Mouse (Mus musculus) stomach, postnatal 0 days (tissue): Measurements from ENCODE around the gene Car14. TPM values are rescaled to one million over a fixed set of nuclear protein-coding genes. Genes with fewer than 3 reads are reported as not detected.

ENCODE experiments used
- ATAC-seq: fragments of 200-750 bp; cut with Nextera tagmentation; 2 replicates; pipeline ENCODE4 v1.8.0; 2017; ENCODE audit not compliant: low FRiP score, low TSS enrichment
- DNase-seq: peaks from one replicate; pipeline ENCODE4 v3.0.0-alpha.2; 2016; ENCODE audit warnings: low spot score
- H3K27ac ChIP-seq: fragments of 300-500 bp; sonication (generic); replicated peaks from 2 replicates; pipeline ENCODE4 v1.5.1; 2014; ENCODE audit warnings: mild to moderate bottlenecking, control low read depth
- H3K27me3 ChIP-seq: fragments of 300-500 bp; sonication (generic); 2 replicates; pipeline ENCODE4 v1.6.1; 2014; ENCODE audit warnings: low read length; ENCODE audit not compliant: control insufficient read depth, insufficient read depth
- H3K36me3 ChIP-seq: fragments of 300-500 bp; sonication (generic); 2 replicates; pipeline ENCODE4 v1.6.1; 2014; ENCODE audit warnings: low read length, mixed read lengths; ENCODE audit not compliant: control insufficient read depth, insufficient read depth
- H3K4me1 ChIP-seq: fragments of 300-500 bp; sonication (generic); replicated peaks from 2 replicates; pipeline ENCODE4 v1.6.1; 2014; ENCODE audit warnings: antibody characterized with exemption; ENCODE audit not compliant: control insufficient read depth, insufficient read depth
- H3K4me2 ChIP-seq: fragments of 300-500 bp; sonication (generic); replicated peaks from 2 replicates; pipeline ENCODE4 v1.6.1; 2014; ENCODE audit warnings: low read depth, mild to moderate bottlenecking, control low read depth, moderate library complexity
- H3K4me3 ChIP-seq: fragments of 300-500 bp; sonication (generic); 2 replicates; pipeline ENCODE4 v1.5.1; 2014; ENCODE audit warnings: low read depth, low read length, control low read depth
- H3K9ac ChIP-seq: fragments of 300-500 bp; sonication (generic); 2 replicates; pipeline ENCODE4 v1.6.1; 2014; ENCODE audit warnings: mild to moderate bottlenecking, low read length, control low read depth, mixed read lengths
- H3K9me3 ChIP-seq: fragments of 300-500 bp; sonication (generic); 2 replicates; pipeline ENCODE4 v1.6.1; 2016; ENCODE audit warnings: low read length; ENCODE audit not compliant: control insufficient read depth
- CTCF ChIP-seq: IDR thresholded peaks from 2 replicates; pipeline ENCODE4 v1.5.1; 2016; ENCODE audit warnings: antibody characterized with exemption, low read depth, mild to moderate bottlenecking, moderate library complexity
- EP300 ChIP-seq: optimal IDR thresholded peaks from 2 replicates; pipeline ENCODE3; 2016; ENCODE audit warnings: antibody characterized with exemption
- WGBS: fragments of 180-500 bp; shearing (Covaris S2); extraction: QIAGEN DNeasy Blood & Tissue Kit; methylation state at CpG from one replicate; pipeline ENCODE4 v1.1.7; 2014; 5-methylcytosine and 5-hydroxymethylcytosine counted together
- polyA plus RNA-seq: library from polyadenylated mRNA; unstranded; fragments of >200 nt; fragmentation: Nextera tagmentation; extraction: Ambion mirVana; gene quantifications from 2 replicates; pipeline ENCODE4 v1.2.1, GENCODE M21; 2015

Gene Car14
- polyA plus RNA-seq, 1 experiment from 2014 or later, result 0.68 TPM

DNA sequence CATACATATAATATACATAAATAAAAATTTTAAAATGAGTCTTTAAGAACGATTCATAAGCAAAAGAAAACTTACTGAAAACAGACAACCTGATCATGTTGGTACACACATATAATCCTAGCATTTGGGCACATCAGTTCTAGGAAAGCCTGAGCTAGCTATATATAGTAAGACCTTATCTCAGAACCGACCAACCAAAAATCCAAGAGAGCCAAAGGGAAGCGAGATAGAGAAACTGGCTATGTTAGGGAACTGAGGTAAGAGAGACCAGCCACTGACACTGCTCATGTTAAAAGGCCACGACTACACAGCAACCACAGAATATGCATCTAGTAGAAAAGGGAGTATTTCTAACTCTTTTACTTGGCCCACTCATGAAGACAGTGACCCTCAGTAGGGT lies 53.9 kb downstream of the Car14 start:
- 83% methylated on average over 4 of the region's 4 CpGs for WGBS
- ATAC-seq (no peak), DNase-seq (no peak)
- Histone ChIP-seq H3K27ac (no peak overlapping the region), H3K9ac (no peak overlapping the region), H3K36me3 (peaks cover 22% of the 10 kb centered on the region), H3K4me1 (no peaks in the 10 kb centered on the region), H3K9me3 (no peaks in the 10 kb centered on the region), H3K27me3 (no peaks in the 10 kb centered on the region), H3K4me3 (no peak overlapping the region), H3K4me2 (no peak overlapping the region)
- no peak for TF ChIP-seq CTCF
- no peak for TF ChIP-seq EP300

Other genes with a start within 250 kb of the Car14 start
- gene Mcl1, start 245.9 kb downstream of the Car14 start, polyA plus RNA-seq, result 57.9 and 59.2 TPM in 2 replicates
- 9.4 and 10.4 TPM in 2 replicates for gene Adamtsl4, start 216.8 kb downstream of the Car14 start, polyA plus RNA-seq
- gene Ecm1, start 165.1 kb downstream of the Car14 start, polyA plus RNA-seq, result 254 and 328 TPM in 2 replicates
- 22.4 and 24.4 TPM in 2 replicates for gene Tars2, start 144.5 kb downstream of the Car14 start, polyA plus RNA-seq
- gene Rprd2, start 85.8 kb downstream of the Car14 start, polyA plus RNA-seq, result 11.1 and 12.0 TPM in 2 replicates
- 12.9 and 13.8 TPM in 2 replicates for gene Prpf3, start 48.8 kb downstream of the Car14 start, polyA plus RNA-seq
- 283 and 301 TPM in 2 replicates for gene Mrps21, start 33.2 kb downstream of the Car14 start, polyA plus RNA-seq
- gene Ciart, start 22.4 kb downstream of the Car14 start, polyA plus RNA-seq, result 2.3 and 3.2 TPM in 2 replicates
- gene BC028528, start 12.7 kb downstream of the Car14 start, polyA plus RNA-seq, result 14.2 and 14.8 TPM in 2 replicates
- 33.4 and 37.6 TPM in 2 replicates for gene Aph1a, start 10.7 kb downstream of the Car14 start, polyA plus RNA-seq
- 60.4 and 67.2 TPM in 2 replicates for gene Anp32e, start 24.6 kb upstream of the Car14 start, polyA plus RNA-seq
- gene Plekho1, start 91.3 kb upstream of the Car14 start, polyA plus RNA-seq, result 26.1 and 30.6 TPM in 2 replicates
- 28.0 and 32.1 TPM in 2 replicates for gene Vps45, start 153.8 kb upstream of the Car14 start, polyA plus RNA-seq
- 12.3 and 14.5 TPM in 2 replicates for gene Otud7b, start 199.8 kb upstream of the Car14 start, polyA plus RNA-seq